Mouse (Mus musculus): ENCODE data around the gene Igf2bp3.
A peak's percentile ranks its signal among the peaks of the same experiment; 100 is the strongest.

DNA sequence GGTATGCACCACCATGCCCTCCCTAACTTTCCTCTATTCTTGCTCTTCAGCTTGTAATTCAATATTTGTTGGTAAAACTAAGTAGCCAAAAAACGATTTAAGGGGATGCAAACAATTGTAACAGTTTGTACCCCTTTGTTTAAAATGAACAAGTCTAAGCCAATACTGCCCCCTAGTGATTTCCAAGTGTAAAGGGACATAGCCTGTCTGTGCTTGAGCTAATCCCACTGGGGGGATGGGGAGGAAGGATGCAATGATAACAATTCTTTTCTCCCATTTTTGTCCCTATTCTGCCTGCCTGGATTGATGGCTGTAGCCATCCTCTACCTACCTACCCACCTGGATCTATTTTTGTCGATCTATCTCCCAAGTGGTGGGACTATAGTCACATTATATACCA is 32.5 kb upstream of the Igf2bp3 start:
- peak; percentile 39; the same call in 1 of the 2 replicates for TF ChIP-seq CTCF (IDR thresholded peaks at IDR 0.05; ENCODE audit: extremely low read depth, insufficient read depth, low read length)
- TF ChIP-seq POLR2A (IDR thresholded peaks at IDR 0.05; ENCODE audit: extremely low read depth, insufficient read depth, low read length): no peak

Measured in cortical plate, adult 2 months (tissue).